8 mouse cellular contexts compared by ENCODE assay signal in the genomic region with DNA sequence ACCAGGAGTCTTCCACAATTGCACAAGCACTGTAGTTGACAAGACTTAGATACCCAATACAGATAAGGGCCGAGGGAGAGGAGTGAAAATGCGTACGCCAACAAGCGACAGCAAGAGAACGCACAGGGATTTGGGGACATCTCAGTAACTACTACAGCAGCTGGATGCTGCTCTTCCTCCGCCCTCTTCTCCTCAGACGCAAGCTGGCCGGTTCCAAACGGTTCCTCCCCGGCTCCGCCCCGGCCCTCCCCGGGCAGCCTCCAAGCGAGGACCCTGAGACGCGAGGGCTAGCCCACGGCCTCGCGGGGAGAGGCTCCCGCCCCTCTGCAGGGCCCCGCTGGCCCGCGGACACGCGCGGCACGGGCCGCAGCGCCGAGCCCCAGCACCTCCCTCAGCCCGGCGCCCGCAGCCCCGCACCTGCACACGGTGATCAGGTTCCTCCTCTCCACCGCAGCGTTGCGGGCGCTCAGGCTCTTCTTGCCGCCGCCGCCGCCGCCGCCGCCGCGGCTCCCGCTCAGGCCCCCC. TPM values are rescaled to one million over a fixed set of nuclear protein-coding genes. Genes with fewer than 3 reads are reported as not detected.
DNase-seq lines count a peak whose midpoint lies in the region; ATAC-seq lines count a peak whose summit lies in the region.

No protein-coding gene starts in this region.

- peak; percentile 57 for ATAC-seq in granulocyte monocyte progenitor cell, adult 5-6 weeks (replicated peaks; ENCODE audit: poor library complexity, severe bottlenecking)
- peak; percentile 76 for ATAC-seq in intestine, embryonic 16.5 days
- ATAC-seq in megakaryocyte, adult 5-6 weeks (ENCODE audit: poor library complexity, severe bottlenecking), result peak; percentile 46

- peak overlapping the region; percentile 87 for H3K4me3 ChIP-seq in intestine, embryonic 16.5 days (ENCODE audit: low read length)

- DNase-seq in adrenal gland, postnatal 10 days, result peak; percentile 74
- peak; percentile 55 for DNase-seq in embryo, embryonic 10.5 days (ENCODE audit: low spot score)
- peak; percentile 44 to 76 for DNase-seq in left cerebral cortex, postnatal 10 days (ENCODE audit: extremely low spot score in 1 of 2, low spot score in 2 of 2)
- DNase-seq in right cerebral cortex, adult 18-20 months, result peak; percentile 79
- no peak for DNase-seq in c-Kit-positive CD71-positive TER-119-positive erythroid progenitor cells, embryonic 14.5 days (ENCODE audit: low spot score)

- no peaks in the 10 kb centered on the region for H3K4me1 ChIP-seq in intestine, embryonic 16.5 days (ENCODE audit: control insufficient read depth, insufficient read depth, low read length)

- peak overlapping the region; percentile 47 for H3K27ac ChIP-seq in intestine, embryonic 16.5 days (ENCODE audit: low read length)

- no peaks in the 10 kb centered on the region for H3K9me3 ChIP-seq in intestine, embryonic 16.5 days (ENCODE audit: control insufficient read depth, low read length)

- peak overlapping the region; percentile 80 for H3K9ac ChIP-seq in intestine, embryonic 16.5 days (ENCODE audit: low read depth, low read length)

- intact Hi-C loops in left cerebral cortex, postnatal 10 days (cut with DNase I), result no loop called here

- no peaks in the 10 kb centered on the region for H3K27me3 ChIP-seq in intestine, embryonic 16.5 days (replicated peaks; ENCODE audit: control insufficient read depth, insufficient read depth, low read length)

- H3K36me3 ChIP-seq in intestine, embryonic 16.5 days (ENCODE audit: control insufficient read depth, insufficient read depth, low read length), result no peaks in the 10 kb centered on the region

- under 1% methylated on average over 22 of the region's 49 CpGs for WGBS in intestine, embryonic 16.5 days

- peak overlapping the region; percentile 94 for H3K4me2 ChIP-seq in intestine, embryonic 16.5 days (ENCODE audit: low read depth, low read length)

RNA-seq across cellular contexts. Expression of a gene that starts 0.6 kb away (rescaled TPM):
- 1 to 10 TPM; 4.2 to 5.5 TPM for total RNA-seq in adrenal gland, postnatal 10 days (2021)
- 0.19 and 0.26 TPM in 2 replicates for total RNA-seq in granulocyte monocyte progenitor cell, adult 5-6 weeks (2014; fragmentation: Nextera tagmentation)
- 0.98 and 1.2 TPM in 2 replicates for total RNA-seq in granulocyte monocyte progenitor cell, adult 5-6 weeks (2017)
- polyA plus RNA-seq in intestine, embryonic 16.5 days (2015; fragmentation: Nextera tagmentation; extraction: Ambion mirVana), result 5.4 and 6.1 TPM in 2 replicates
- 10 to 100 TPM; 46.0 to 48.0 TPM for total RNA-seq in left cerebral cortex, postnatal 10 days (2021)
- total RNA-seq in megakaryocyte, adult 5-6 weeks (2015), result 0.18 and 0.22 TPM in 2 replicates
- total RNA-seq in megakaryocyte, adult 5-6 weeks (2017), result 0.59 and 0.85 TPM in 2 replicates

RNA-seq across cellular contexts. Expression of a gene that starts 37.7 kb away (rescaled TPM):
- total RNA-seq in adrenal gland, postnatal 10 days (2021), result 10 to 100 TPM in 1 of 2 experiments, 1 to 10 TPM in 1; 9.9 to 18.0 TPM
- not detected in 2 replicates for total RNA-seq in granulocyte monocyte progenitor cell, adult 5-6 weeks (2014; fragmentation: Nextera tagmentation)
- 0.04 and 0.10 TPM in 2 replicates for total RNA-seq in granulocyte monocyte progenitor cell, adult 5-6 weeks (2017)
- polyA plus RNA-seq in intestine, embryonic 16.5 days (2015; fragmentation: Nextera tagmentation; extraction: Ambion mirVana), result 9.0 and 11.9 TPM in 2 replicates
- total RNA-seq in left cerebral cortex, postnatal 10 days (2021), result 10 to 100 TPM; 10.3 to 12.6 TPM
- 0.02 and 0.50 TPM in 2 replicates for total RNA-seq in megakaryocyte, adult 5-6 weeks (2015)
- 0.73 and 1.2 TPM in 2 replicates for total RNA-seq in megakaryocyte, adult 5-6 weeks (2017)

Comparison
In these comparisons a context has a peak if more than half of its experiments do, and no peak if none do; other contexts are left out.
1. RNA of a gene that starts 0.6 kb away (total RNA-seq): 46.0 to 48.0 TPM in left cerebral cortex, postnatal 10 days; 4.2 to 5.5 TPM in adrenal gland, postnatal 10 days, 0.19 to 1.2 TPM in granulocyte monocyte progenitor cell, adult 5-6 weeks and 0.18 to 0.85 TPM in megakaryocyte, adult 5-6 weeks; every median in the first group is over 4 times any median in the second.
2. RNA of a gene that starts 37.7 kb away (total RNA-seq): 9.9 to 18.0 TPM in adrenal gland, postnatal 10 days and 10.3 to 12.6 TPM in left cerebral cortex, postnatal 10 days; 0.02 to 1.2 TPM in megakaryocyte, adult 5-6 weeks and 0.04 to 0.10 TPM in granulocyte monocyte progenitor cell, adult 5-6 weeks; every median in the first group is over 4 times any median in the second.
3. Peak in every context shown above with its lines, with median percentiles within 50 percentile points of each other: ATAC-seq.